Mouse (Mus musculus): ENCODE measurements around the gene Efcab2. TPM values are rescaled to one million over a fixed set of nuclear protein-coding genes. Genes with fewer than 3 reads are reported as not detected.

Gene Efcab2
- polyA plus RNA-seq, 1 experiment = 2.1 TPM

- H3K4me3 ChIP-seq (replicated peaks; ENCODE audit: control insufficient read depth, low read depth, low read length) = no peak overlapping the region
- no peaks in the 10 kb centered on the region for H3K4me1 ChIP-seq (ENCODE audit: control insufficient read depth, insufficient read depth, low read length)
- TF ChIP-seq POLR2A (IDR thresholded peaks at IDR 0.05; ENCODE audit: borderline replicate concordance, control insufficient read depth, low read depth, low read length) = no peak
- TF ChIP-seq CTCF (IDR thresholded peaks at IDR 0.05; ENCODE audit: control insufficient read depth, insufficient read depth, low read length) = no peak
- 82% methylated on average over 2 of the region's 2 CpGs for WGBS
- no peak overlapping the region for H3K27ac ChIP-seq (ENCODE audit: control insufficient read depth, insufficient read depth, low read depth, low read length, poor library complexity)
Measured at GRCm38 (mm10) chr1:178389401-178389800, 16.5 kb upstream of the Efcab2 start.

GRCm38 (mm10) chr1:178392970-178393369 lies 12.9 kb upstream of the Efcab2 start:
- Histone ChIP-seq H3K4me3 (replicated peaks; ENCODE audit: control insufficient read depth, low read depth, low read length) (no peak overlapping the region), H3K27ac (ENCODE audit: control insufficient read depth, insufficient read depth, low read depth, low read length, poor library complexity) (no peak overlapping the region), H3K4me1 (ENCODE audit: control insufficient read depth, insufficient read depth, low read length) (no peaks in the 10 kb centered on the region)
- 22% methylated on average over 5 of the region's 5 CpGs for WGBS
- TF ChIP-seq CTCF (IDR thresholded peaks at IDR 0.05; ENCODE audit: control insufficient read depth, insufficient read depth, low read length) = no peak
- no peak for TF ChIP-seq POLR2A (IDR thresholded peaks at IDR 0.05; ENCODE audit: borderline replicate concordance, control insufficient read depth, low read depth, low read length)

GRCm38 (mm10) chr1:178395091-178395490 lies 10.8 kb upstream of the Efcab2 start:
- 80% methylated on average over 6 of the region's 6 CpGs for WGBS
- no peaks in the 10 kb centered on the region; the same call in 1 of the 2 replicates for H3K4me1 ChIP-seq (ENCODE audit: control insufficient read depth, insufficient read depth, low read length)
- H3K4me3 ChIP-seq (replicated peaks; ENCODE audit: control insufficient read depth, low read depth, low read length) = no peak overlapping the region
- H3K27ac ChIP-seq (ENCODE audit: control insufficient read depth, insufficient read depth, low read depth, low read length, poor library complexity) = no peak overlapping the region
- TF ChIP-seq POLR2A (IDR thresholded peaks at IDR 0.05; ENCODE audit: borderline replicate concordance, control insufficient read depth, low read depth, low read length) (no peak), CTCF (IDR thresholded peaks at IDR 0.05; ENCODE audit: control insufficient read depth, insufficient read depth, low read length) (no peak)

- Histone ChIP-seq H3K4me3 (replicated peaks; ENCODE audit: control insufficient read depth, low read depth, low read length) (no peak overlapping the region), H3K4me1 (ENCODE audit: control insufficient read depth, insufficient read depth, low read length) (no peaks in the 10 kb centered on the region; the same call in 1 of the 2 replicates), H3K27ac (ENCODE audit: control insufficient read depth, insufficient read depth, low read depth, low read length, poor library complexity) (no peak overlapping the region)
- TF ChIP-seq CTCF (IDR thresholded peaks at IDR 0.05; ENCODE audit: control insufficient read depth, insufficient read depth, low read length) = no peak
- no peak for TF ChIP-seq POLR2A (IDR thresholded peaks at IDR 0.05; ENCODE audit: borderline replicate concordance, control insufficient read depth, low read depth, low read length)
- WGBS = 87% methylated on average over 4 of the region's 4 CpGs
Measured at GRCm38 (mm10) chr1:178396383-178396782, 9.5 kb upstream of the Efcab2 start.

- no peak overlapping the region for H3K4me3 ChIP-seq (replicated peaks; ENCODE audit: control insufficient read depth, low read depth, low read length)
- peaks cover 2% of the 10 kb centered on the region; the same call in 1 of the 2 replicates for H3K4me1 ChIP-seq (ENCODE audit: control insufficient read depth, insufficient read depth, low read length)
- H3K27ac ChIP-seq (ENCODE audit: control insufficient read depth, insufficient read depth, low read depth, low read length, poor library complexity) = no peak overlapping the region
- TF ChIP-seq POLR2A (IDR thresholded peaks at IDR 0.05; ENCODE audit: borderline replicate concordance, control insufficient read depth, low read depth, low read length) (no peak), CTCF (IDR thresholded peaks at IDR 0.05; ENCODE audit: control insufficient read depth, insufficient read depth, low read length) (no peak)
- 88% methylated on average over 6 of the region's 6 CpGs for WGBS
Measured at GRCm38 (mm10) chr1:178399879-178400278, 6.0 kb upstream of the Efcab2 start.

- Histone ChIP-seq H3K27ac (ENCODE audit: control insufficient read depth, insufficient read depth, low read depth, low read length, poor library complexity) (no peak overlapping the region), H3K4me3 (replicated peaks; ENCODE audit: control insufficient read depth, low read depth, low read length) (no peak overlapping the region), H3K4me1 (ENCODE audit: control insufficient read depth, insufficient read depth, low read length) (peaks cover 2% of the 10 kb centered on the region; the same call in 1 of the 2 replicates)
- TF ChIP-seq CTCF (IDR thresholded peaks at IDR 0.05; ENCODE audit: control insufficient read depth, insufficient read depth, low read length) = no peak
- TF ChIP-seq POLR2A (IDR thresholded peaks at IDR 0.05; ENCODE audit: borderline replicate concordance, control insufficient read depth, low read depth, low read length) = no peak
- WGBS = 75% methylated on average over 7 of the region's 7 CpGs
Measured at GRCm38 (mm10) chr1:178400652-178401051, 5.2 kb upstream of the Efcab2 start.

GRCm38 (mm10) chr1:178401960-178402359 lies 3.9 kb upstream of the Efcab2 start:
- H3K27ac ChIP-seq (ENCODE audit: control insufficient read depth, insufficient read depth, low read depth, low read length, poor library complexity) = no peak overlapping the region
- no peak for TF ChIP-seq POLR2A (IDR thresholded peaks at IDR 0.05; ENCODE audit: borderline replicate concordance, control insufficient read depth, low read depth, low read length)
- no peak for TF ChIP-seq CTCF (IDR thresholded peaks at IDR 0.05; ENCODE audit: control insufficient read depth, insufficient read depth, low read length)
- 42% methylated on average over 6 of the region's 6 CpGs for WGBS
- H3K4me1 ChIP-seq (ENCODE audit: control insufficient read depth, insufficient read depth, low read length) = peaks cover 2% of the 10 kb centered on the region; the same call in 1 of the 2 replicates
- H3K4me3 ChIP-seq (replicated peaks; ENCODE audit: control insufficient read depth, low read depth, low read length) = no peak overlapping the region

- Histone ChIP-seq H3K27ac (ENCODE audit: control insufficient read depth, insufficient read depth, low read depth, low read length, poor library complexity) (peak overlapping the region; percentile 100), H3K4me1 (ENCODE audit: control insufficient read depth, insufficient read depth, low read length) (peaks cover 2% of the 10 kb centered on the region; the same call in 1 of the 2 replicates), H3K4me3 (replicated peaks; ENCODE audit: control insufficient read depth, low read depth, low read length) (peak overlapping the region; percentile 85)
- WGBS = under 1% methylated on average over 23 of the region's 23 CpGs
- peak; percentile 95 for TF ChIP-seq POLR2A (IDR thresholded peaks at IDR 0.05; ENCODE audit: borderline replicate concordance, control insufficient read depth, low read depth, low read length)
- TF ChIP-seq CTCF (IDR thresholded peaks at IDR 0.05; ENCODE audit: control insufficient read depth, insufficient read depth, low read length) = no peak
Measured at GRCm38 (mm10) chr1:178405445-178405911, 407 bp upstream of the Efcab2 start.
